Mouse (Mus musculus) liver, postnatal 0 days (tissue): ENCODE data around the gene Cdkl1. TPM values are rescaled to one million over a fixed set of nuclear protein-coding genes. Genes with fewer than 3 reads are reported as not detected.

Experiments used
- ATAC-seq: fragments of 200-750 bp; cut with Nextera tagmentation; 2 replicates; pipeline ENCODE4 v1.8.0; 2017; ENCODE audit warnings: mild to moderate bottlenecking, moderate library complexity
- DNase-seq: peaks from one replicate; pipeline ENCODE4 v3.0.0-alpha.2; 2016
- H3K27ac ChIP-seq: fragments of 300-500 bp; sonication (generic); 2 replicates; pipeline ENCODE4 v1.5.1; 2014; ENCODE audit warnings: antibody characterized with exemption, moderate library complexity, mild to moderate bottlenecking, low read depth
- H3K27me3 ChIP-seq: fragments of 300-500 bp; sonication (generic); 2 replicates; pipeline ENCODE4 v1.6.1; 2014; ENCODE audit warnings: low read length, control low read depth, mixed read lengths; ENCODE audit not compliant: insufficient read depth
- H3K36me3 ChIP-seq: fragments of 300-500 bp; sonication (generic); replicated peaks from 2 replicates; pipeline ENCODE4 v1.6.1; 2014; ENCODE audit warnings: mild to moderate bottlenecking, control low read depth, low read length, moderate library complexity, mixed read lengths; ENCODE audit not compliant: insufficient read depth
- H3K4me1 ChIP-seq: fragments of 300-500 bp; sonication (generic); 2 replicates; pipeline ENCODE4 v1.6.1; 2014; ENCODE audit warnings: antibody characterized with exemption, mild to moderate bottlenecking, control low read depth; ENCODE audit not compliant: insufficient read depth
- H3K4me2 ChIP-seq: fragments of 300-500 bp; sonication (generic); 2 replicates; pipeline ENCODE4 v1.6.1; 2014; ENCODE audit warnings: low read depth, mild to moderate bottlenecking, low read length, moderate library complexity, mixed read lengths
- H3K4me3 ChIP-seq: fragments of 300-500 bp; sonication (generic); 2 replicates; pipeline ENCODE4 v1.5.1; 2014; ENCODE audit warnings: low read depth, low read length
- H3K9ac ChIP-seq: fragments of 300-500 bp; sonication (generic); replicated peaks from 2 replicates; pipeline ENCODE4 v1.6.1; 2014; ENCODE audit warnings: mild to moderate bottlenecking, moderate library complexity
- H3K9me3 ChIP-seq: fragments of 300-500 bp; sonication (generic); 2 replicates; pipeline ENCODE4 v1.6.1; 2016; ENCODE audit warnings: mild to moderate bottlenecking, control low read depth, low read length, mixed read lengths
- CTCF ChIP-seq: sonication (generic); IDR thresholded peaks from 2 replicates; pipeline ENCODE4 v1.5.1; 2016; ENCODE audit warnings: antibody characterized with exemption, low read depth
- EP300 ChIP-seq: IDR thresholded peaks from 2 replicates; pipeline ENCODE4 v1.6.1; 2016; ENCODE audit warnings: antibody characterized with exemption, low read depth, mild to moderate bottlenecking
- WGBS: fragments of 180-500 bp; shearing (Covaris S2); extraction: QIAGEN DNeasy Blood & Tissue Kit; methylation state at CpG from one replicate; pipeline ENCODE4 v1.1.7; 2014; ENCODE audit not compliant: insufficient replicate concordance; 5-methylcytosine and 5-hydroxymethylcytosine counted together
- microRNA counts: library from miRNA; unstranded; fragments of <30 nt; microRNA quantifications from one replicate; lab custom pipeline; 2015
- microRNA-seq: library from miRNA; unstranded; fragments of <30 nt; microRNA quantifications from one replicate; pipeline ENCODE4, GENCODE M21; 2016
- polyA plus RNA-seq: library from polyadenylated mRNA; unstranded; fragments of >200 nt; fragmentation: Nextera tagmentation; extraction: Ambion mirVana; gene quantifications from 2 replicates; pipeline ENCODE4 v1.2.1, GENCODE M21; 2015

Gene Cdkl1
- polyA plus RNA-seq, 1 experiment from 2014 or later: 2.2 TPM

- no peaks in the 10 kb centered on the region for H3K27me3 ChIP-seq
- H3K36me3 ChIP-seq: peaks cover 18% of the 10 kb centered on the region
- no peak for DNase-seq
- H3K4me3 ChIP-seq: no peak overlapping the region
- TF ChIP-seq CTCF (no peak), EP300 (no peak)
- no peak overlapping the region for H3K27ac ChIP-seq
- no peaks in the 10 kb centered on the region for H3K4me1 ChIP-seq
- no peak for ATAC-seq
- WGBS: 85% methylated on average over 6 of the region's 6 CpGs
- no peak overlapping the region for H3K9ac ChIP-seq
- no peak overlapping the region for H3K4me2 ChIP-seq
- no peaks in the 10 kb centered on the region for H3K9me3 ChIP-seq
Observed at GRCm38 (mm10) chr12:69698352-69698751, 92.7 kb downstream of the Cdkl1 start.

MicroRNA genes within 50 kb of the gene (microRNA counts, 519-probe panel; counts per million panel counts)
- microRNA mmu-miR-681 (lab: Ali Mortazavi, UCI): not detected

Small RNA genes within 50 kb of the gene (microRNA-seq; reads per million reads assigned to microRNA genes)
- gene Mir681: not detected

Other genes with a start within 250 kb of the Cdkl1 start
- gene Vcpkmt, start 208.2 kb downstream of the Cdkl1 start, polyA plus RNA-seq: 7.0 and 9.1 TPM in 2 replicates
- gene Sos2, start 109.4 kb downstream of the Cdkl1 start, polyA plus RNA-seq: 2.9 and 3.5 TPM in 2 replicates
- 10.4 and 10.5 TPM in 2 replicates for gene L2hgdh, start 66.4 kb downstream of the Cdkl1 start, polyA plus RNA-seq
- gene Atp5s, start 66.3 kb downstream of the Cdkl1 start, polyA plus RNA-seq: 18.3 and 20.3 TPM in 2 replicates
- gene Atl1, start 101.3 kb upstream of the Cdkl1 start, polyA plus RNA-seq: 1.0 and 1.1 TPM in 2 replicates
- gene Map4k5, start 101.9 kb upstream of the Cdkl1 start, polyA plus RNA-seq: 11.7 and 11.8 TPM in 2 replicates
- gene Sav1, start 195.7 kb upstream of the Cdkl1 start, polyA plus RNA-seq: 3.4 and 3.6 TPM in 2 replicates